Mouse (Mus musculus): ENCODE data around the gene Ankle2.

The Ankle2 gene

DNA sequence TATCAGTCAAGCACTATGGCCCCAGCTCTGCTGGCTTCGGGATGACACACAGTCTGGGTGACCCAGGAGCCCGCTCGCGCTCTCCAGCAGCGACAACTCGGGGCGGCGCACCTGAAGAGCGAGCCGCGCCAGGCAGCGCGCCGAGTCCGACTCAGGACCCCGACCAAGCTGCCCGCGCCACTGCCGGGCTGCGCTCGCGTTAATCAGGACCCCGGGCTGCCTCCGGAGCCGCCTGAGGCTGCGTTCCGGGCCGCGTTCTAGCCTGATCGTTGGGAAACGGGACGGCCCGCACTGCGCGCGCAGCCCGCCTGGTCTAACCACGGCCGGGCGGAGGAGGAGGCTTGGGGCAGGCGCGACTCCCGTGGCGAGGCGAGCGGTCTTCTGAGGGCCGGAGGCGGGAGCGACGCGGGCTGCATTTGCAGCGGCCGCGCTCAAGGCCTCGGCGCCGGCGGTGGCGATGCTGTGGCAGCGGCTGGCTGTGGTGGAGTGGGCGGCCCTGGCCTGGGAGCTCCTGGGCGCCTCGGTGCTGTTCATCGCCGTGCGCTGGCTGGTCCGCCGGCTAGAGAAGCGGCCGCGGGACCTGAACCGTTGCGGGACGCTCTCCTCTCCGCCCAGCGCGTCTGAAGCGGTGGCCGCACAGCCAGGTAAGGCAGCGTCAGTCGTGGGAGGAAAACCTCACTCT lies at the start of gene Ankle2:
Gene Ankle2, plus strand, starts transcription at position 225 of the 682 bp plus-strand sequence.
- ATAC-seq (ENCODE audit: low TSS enrichment), result peak; percentile 97

DNA sequence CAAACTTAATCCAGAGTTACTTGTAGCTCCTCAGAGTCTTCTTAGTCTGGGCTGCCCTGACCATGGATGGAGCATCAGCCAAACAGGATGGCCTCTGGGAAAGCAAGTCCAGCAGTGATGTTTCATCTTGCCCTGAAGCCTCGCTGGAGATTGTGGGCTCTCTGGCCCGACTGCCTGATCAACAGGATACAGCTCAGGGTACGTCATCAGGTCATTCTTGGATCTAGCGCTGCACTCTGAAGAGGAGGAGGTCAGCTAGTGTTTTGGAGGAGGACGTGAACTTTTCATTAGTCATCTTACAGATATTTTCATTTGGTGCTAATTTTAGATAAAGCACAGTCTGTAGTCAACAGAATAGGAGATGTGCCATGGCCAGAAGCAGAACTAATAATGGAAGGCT lies 49.1 kb upstream of the Ankle2 start:
- ATAC-seq (ENCODE audit: low TSS enrichment), result no peak

DNA sequence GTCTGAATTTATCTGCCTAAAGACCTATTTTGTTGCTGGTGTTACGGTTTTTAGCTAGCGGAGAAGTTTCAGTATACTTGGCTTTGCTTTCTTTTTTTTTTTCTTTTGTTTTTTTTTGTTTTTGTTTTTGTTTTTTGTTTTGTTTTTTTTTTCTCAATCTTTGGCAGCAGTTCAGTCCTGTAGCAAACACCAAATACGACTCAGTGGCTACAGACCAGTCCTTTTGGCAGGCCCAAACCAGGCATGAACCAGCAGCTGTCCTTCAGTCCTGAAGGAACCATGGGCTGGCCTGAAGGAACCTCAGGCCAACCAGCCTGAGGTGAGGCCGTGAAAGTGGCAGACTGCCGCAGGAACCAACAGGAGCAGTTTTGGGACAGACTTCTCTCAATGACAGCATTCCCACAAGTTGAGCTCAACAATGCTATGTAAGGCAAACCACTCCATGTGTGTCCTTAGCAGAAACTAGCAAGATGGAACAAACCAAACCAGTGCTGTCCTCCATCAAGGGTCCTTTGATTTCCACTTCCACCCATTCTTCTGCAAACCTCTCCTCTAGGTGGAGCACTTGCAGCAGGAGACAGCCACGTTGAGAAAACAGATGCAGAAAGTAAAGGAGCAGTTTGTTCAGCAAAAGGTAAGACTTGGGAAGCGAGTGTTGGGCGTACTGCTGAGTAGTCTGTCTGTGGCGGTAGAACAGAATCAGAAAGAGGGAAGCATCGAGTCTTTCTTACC lies 27.5 kb upstream of the Ankle2 start:
- ATAC-seq (ENCODE audit: low TSS enrichment), result no peak; the same call in 1 of the 2 replicates

DNA sequence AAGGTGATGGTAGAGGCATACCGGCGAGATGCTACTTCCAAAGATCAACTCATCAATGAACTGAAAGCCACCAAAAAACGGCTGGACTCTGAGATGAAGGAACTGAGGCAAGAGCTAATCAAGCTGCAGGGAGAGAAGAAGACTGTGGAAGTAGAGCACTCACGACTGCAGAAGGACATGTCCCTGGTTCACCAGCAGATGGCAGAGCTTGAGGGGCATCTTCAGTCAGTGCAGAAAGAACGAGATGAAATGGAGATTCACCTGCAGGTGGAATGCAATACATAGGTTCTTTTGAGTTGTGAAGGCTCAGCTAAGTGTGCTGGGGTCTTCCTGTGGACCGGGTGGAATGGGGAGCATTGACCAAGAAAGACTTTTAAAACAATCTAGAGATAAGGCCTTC lies 26.0 kb upstream of the Ankle2 start:
- ATAC-seq (ENCODE audit: low TSS enrichment), result no peak

DNA sequence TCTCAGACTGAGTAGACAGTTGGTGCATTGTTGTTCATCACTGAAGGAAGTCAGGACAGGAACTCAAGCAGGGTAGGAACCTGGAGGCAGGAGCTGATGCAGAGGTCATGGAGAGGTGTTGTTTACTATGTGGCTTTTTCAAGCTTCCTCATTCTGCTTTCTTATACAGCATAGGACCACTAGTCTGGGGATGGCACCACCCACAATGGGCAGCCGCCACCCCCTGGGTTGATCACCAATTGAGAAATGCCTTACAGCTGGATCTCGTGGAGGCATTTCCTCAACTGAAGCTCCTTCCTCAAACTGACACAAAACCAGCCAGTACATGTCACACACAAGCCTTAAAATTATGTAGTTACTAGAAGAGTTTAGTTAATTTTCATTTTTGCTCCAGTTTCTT lies 19.5 kb upstream of the Ankle2 start:
- no peak for ATAC-seq (ENCODE audit: low TSS enrichment)

DNA sequence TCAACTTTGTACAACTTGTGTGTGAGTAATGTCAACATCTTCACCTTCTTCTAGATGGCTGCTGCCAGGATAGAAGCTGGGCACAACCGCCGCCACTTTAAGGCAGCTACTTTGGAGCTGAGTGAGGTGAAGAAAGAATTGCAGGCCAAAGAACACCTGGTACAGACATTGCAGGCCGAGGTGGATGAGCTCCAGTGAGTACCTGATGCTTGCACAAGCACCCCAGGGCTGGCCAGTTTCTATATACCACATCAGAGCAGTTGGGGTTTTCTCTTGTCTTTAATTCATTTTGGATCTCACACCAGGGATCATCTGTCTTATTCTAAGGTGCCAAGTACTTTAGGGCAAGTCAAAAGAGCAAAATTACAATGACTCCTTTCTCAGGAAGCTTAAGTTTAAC lies 14.0 kb upstream of the Ankle2 start:
- no peak for ATAC-seq (ENCODE audit: low TSS enrichment)

DNA sequence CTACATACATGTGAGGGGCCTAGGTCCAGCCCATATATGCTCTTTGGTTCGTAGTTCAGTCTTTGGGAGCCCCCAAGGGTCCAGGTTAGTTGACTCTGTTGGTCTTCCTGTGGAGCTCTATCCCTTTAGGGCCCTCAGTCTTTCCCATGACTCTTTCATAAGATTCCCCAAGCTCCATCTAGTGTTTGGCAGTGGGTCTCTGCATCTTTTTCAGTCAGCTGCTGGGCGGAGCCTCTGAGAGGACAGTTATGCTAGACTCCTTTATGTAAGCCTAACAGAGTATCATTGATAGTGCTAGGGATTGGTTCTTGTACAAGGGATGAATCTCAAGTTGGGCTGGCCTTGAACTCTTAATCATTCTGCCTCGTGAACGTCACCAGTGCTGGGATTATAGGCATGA lies 10.5 kb upstream of the Ankle2 start:
- ATAC-seq (ENCODE audit: low TSS enrichment), result no peak

DNA sequence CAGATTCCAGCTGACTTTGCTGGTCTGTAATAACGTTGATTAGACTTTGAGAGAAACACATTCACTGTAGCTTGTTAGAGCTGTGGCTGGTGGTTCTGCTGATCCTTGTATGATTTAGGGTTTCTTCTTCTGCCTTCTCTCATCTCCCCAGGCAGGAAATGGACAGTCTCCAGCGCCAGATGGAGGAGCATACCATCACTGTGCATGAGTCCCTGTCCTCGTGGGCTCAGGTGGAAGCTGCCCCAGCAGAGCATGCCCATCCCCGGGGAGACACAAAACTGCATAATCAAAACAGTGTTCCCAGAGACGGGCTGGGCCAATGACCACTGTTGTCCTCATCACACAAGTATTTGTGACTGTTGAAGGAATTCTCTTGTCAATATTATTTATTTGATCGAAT lies 8.0 kb upstream of the Ankle2 start:
- ATAC-seq (ENCODE audit: low TSS enrichment), result no peak

DNA sequence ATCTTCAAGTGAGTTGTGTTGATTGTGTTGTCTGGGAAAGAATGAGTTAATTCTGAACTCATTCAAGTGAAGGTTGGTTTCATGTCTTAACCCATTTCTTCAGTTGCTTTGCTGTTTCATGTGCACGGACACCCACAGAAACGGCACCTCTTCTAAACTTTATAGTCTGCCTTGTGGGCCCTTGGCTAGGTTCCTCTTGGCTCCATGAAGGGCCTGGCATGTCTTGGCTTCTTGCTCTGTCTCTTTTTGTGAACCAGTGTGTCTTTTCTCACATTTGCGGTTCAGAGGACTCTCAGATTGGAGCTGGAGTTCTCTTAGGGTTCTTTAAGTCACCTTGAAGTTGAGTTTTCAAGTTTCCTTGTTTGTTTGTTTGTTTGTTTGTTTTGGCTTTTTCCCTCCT lies 5.7 kb upstream of the Ankle2 start:
- no peak for ATAC-seq (ENCODE audit: low TSS enrichment)

DNA sequence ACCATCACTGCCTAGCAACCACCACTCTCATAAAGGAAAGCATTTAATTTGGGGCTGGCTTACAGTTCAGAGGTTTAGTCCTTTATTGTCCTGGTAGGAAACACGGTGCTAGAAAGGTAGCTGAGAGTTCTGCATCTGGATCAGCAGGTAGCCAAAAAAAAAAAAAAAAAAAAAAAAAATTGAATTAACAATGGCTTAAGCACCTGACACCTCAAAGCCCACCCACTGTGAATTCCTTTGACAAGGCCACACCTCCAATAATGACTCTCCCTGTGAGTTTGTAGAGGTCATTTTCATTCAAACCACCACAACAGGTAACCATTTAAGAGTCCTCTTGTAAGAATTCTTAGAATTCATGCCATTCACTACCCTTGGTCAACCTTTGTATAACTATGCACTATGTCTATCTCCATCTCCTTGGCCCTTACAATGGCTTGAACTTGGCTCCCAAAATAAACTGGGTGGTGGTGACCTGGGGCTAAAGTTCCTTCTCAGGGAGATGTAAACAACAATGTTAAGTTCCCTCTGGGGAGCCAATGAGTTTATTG lies 3.4 kb upstream of the Ankle2 start:
- ATAC-seq (ENCODE audit: low TSS enrichment), result no peak

DNA sequence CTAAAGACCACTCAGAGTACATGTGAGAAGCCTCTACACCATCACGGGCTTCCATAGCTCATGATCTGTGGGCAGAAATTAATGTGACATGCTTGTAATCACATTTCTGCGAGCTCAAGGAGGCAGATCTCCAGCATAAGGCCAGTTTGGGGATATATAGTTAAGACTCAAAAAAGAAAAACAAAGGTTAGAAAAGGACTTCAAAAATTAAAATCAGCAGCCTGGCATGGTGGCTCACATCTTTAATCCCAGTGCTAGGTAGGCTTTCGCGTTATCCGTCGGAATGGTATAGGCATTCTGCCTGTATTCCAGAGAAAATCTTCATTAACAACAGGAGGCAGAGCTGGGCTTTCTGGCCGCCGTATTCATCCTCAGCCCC lies 414 bp upstream of the Ankle2 start:
- ATAC-seq (ENCODE audit: low TSS enrichment), result no peak; the same call in 1 of the 2 replicates

DNA sequence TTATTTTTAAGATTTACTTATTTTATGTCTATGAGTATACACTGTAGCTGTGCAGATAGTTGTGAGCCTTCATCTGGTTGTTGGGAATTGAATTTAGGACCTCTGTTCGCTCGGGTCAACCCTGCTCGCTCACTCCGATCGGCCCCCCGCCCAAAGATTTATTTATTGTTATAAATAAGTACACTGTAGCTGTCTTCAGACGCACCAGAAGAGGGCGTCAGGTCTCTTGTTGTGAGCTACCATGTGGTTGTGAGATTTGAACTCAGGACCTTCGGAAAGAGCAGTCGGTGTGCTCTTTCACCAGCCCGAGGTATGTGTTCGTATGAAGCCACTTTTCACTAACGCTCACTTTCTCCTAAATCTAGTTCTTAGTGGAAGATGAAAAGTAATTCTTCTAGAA lies 834 bp downstream of the Ankle2 start:
- ATAC-seq (ENCODE audit: low TSS enrichment), result no peak

DNA sequence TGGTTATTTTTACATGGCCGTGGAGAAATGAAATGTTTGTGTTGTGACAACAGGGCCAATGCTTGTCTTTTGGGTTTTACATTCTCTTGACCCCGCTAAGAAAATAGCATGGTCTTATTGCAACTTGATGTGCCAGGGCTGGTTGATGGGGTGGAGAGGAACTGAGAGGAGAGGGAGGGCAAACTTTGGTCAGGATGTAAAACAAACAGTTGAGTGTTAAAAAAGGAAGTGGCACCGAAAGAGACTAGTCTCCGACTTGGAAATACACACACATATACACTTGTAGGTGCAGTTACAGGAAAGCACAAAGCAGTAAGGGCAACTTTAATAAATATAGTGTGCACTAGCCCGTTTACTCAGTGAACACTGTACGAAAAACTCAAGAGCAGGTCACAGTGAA lies 1.5 kb downstream of the Ankle2 start:
- no peak for ATAC-seq (ENCODE audit: low TSS enrichment)

DNA sequence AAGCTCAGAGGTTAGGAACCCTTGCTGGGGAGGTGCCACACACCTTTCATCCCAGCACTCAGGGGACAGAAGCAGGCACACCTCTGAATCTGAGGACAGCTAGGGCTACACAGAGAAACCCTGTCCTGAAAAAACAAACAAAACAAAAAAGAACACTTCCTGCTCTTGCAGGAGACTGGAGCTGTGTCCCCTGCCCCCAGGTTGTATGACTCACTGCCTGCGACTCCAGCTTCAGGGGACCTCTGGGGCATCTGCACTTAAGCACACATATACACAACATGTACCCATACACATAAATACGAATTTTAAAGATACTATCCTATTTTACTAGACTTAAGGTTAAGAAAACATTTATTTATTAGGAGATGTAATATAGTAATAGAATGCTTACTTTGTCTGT lies 13.3 kb downstream of the Ankle2 start:
- ATAC-seq (ENCODE audit: low TSS enrichment), result no peak

DNA sequence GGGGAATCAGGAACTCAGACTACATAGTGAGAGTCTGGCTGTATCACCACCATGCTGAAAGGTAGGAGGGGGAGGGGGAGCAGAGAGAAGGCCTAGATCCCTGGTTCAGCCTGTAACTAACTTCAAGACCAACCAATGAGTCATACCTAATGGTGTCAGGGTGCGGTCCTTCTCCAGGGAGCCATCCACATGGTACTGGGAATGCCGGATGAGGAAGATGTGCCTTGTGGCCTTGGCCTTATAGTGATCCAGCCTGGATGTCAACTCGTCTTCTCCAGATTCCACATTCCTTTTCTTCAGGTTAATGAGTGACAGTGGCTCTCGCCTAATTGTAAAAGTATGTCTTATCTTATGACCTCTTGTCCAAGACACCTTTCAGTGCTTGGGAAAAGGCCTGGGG lies 36.1 kb downstream of the Ankle2 start:
- no peak for ATAC-seq (ENCODE audit: low TSS enrichment)

DNA sequence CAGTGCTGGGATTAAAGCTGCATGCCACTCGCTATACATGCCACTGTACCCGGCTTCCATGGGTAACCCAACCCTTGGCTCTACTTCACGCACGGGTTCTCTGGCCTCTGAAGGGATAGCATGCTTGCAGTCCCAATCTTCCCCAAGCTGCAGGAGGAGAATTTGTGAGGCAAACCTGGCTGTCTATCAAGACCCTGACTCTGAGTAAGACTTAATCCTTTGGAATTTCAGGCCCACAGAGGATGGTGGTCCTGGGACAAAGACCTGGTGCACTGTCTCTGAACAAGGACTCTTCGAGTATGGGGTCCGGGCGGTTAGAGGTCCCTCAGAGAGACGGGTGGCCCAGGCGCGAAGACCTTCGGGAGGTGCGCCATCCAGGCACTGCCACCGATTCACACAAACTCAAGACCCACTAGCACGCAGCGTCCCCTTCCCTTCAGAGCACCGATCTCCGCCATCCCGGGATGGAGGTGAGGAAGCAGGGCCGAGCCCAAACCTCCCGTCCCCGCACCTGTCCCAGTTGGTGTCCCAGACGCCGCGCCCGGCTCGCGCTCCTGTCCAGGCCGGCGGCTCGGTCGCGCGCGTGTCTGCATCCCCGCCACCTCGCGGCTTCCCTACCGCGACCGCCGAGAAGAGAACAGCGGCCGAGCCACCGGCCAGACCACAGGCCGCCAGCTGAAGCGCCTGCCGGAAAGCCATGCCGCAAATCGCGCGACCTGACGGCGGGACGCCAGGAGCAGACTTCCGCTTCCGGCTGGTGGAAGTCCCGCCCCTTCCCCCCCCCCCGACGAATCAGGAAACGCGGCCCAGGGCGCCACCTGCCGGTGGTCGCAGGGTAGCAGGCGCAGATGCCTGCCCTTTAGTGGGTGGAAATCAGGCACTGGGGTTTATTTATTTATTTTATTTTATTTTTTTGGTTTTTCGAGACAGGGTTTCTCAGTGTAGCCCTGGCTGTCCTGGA lies 38.6 kb downstream of the Ankle2 start, which contains the start of gene Pgam5:
Gene Pgam5, minus strand, starts transcription at position 773 of the 961 bp plus-strand sequence.
- peak; percentile 92 for ATAC-seq (ENCODE audit: low TSS enrichment)

DNA sequence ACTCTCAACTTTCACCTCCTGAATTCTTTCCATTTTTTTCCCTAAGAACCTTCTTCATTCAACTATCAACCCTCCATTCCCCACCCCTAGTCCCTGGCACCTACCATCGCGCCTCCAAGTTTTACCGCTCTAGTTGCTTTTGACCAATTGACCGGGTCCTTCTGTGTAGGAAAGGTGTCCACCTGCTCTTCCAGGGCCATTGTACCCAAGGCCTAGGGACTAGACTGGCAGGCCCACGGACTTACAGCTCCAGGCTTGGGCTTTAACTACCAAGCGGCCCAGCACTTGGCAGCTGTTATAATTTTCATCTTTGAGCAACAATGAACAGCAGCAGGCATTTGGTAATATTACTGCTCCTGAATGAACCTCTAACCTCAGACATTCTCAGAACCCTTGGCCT lies 39.4 kb downstream of the Ankle2 start:
- no peak for ATAC-seq (ENCODE audit: low TSS enrichment)

DNA sequence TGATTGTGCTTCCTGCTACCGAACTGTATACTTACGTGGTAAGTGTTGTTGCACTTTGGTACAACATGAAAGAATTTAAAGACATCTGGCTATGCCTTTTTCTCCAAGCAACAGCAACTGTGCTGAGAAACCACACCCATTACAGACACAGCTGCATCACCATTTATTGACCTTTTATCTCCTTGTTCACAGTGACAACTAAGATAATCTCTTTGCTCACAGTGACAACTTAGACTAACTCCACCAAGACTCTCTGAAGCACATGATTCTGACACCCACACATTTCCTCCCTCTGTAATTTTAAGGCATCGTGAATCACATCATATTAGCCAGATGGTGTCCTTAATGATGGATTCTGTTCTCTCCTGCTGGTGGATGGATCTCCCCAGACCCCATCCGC lies 43.3 kb downstream of the Ankle2 start:
- ATAC-seq (ENCODE audit: low TSS enrichment), result no peak

DNA sequence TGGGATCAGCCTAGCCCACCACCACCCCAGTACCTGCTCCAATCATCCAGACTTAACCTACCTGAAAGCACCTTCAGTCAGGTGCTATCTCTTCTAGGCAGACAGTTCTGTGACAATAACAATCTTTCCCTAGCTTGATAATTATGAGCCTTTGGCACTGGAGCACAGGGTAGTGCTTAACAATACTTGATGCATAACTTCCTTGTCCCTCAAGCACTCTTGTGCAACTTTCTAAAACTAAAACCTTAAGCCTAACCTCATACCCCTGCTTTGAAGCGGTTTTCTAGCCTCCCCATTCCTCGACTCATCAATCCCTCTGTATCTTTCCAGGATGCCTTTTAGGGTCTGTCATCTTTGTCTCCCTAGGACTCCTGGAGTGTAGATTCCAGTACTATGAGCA lies 44.0 kb downstream of the Ankle2 start:
- ATAC-seq (ENCODE audit: low TSS enrichment), result no peak

DNA sequence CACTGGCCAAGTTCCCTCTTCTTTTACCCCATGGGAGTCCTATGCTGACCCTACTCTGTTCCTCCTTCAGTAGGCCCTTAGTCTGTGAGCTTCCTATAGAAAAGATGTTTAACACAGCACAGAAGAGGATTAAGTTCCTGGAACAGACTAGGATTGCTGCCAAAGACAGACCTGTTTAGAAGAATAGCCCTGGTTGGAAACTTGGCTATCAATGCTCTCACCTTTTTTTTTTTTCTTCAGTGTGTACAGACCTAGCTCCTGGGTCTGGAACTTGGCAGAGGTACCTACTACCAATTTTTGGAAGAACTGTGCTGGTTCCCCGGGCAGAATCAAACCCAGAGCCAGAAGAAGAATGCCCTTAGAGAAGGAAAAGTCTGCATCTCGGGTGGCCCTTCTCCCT lies 45.6 kb downstream of the Ankle2 start:
- ATAC-seq (ENCODE audit: low TSS enrichment), result no peak

DNA sequence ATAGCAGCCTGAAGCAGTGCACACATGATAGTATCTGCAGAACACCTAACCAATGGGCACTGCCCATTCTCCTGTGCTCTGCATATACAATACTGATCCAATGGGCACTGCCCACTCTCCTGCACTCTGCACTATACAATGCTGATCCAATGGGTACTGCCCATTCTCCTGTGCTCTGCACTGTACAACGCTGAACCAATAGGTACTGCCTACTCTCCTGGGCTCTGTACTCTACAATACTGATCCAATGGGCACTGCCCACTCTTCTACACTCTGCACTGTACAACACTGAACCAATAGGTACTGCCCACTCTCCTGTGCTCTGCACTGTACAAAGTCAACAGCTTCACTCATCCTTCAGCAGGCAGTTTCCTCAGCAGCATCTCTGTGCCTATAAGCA lies 46.1 kb downstream of the Ankle2 start:
- ATAC-seq (ENCODE audit: low TSS enrichment), result no peak

DNA sequence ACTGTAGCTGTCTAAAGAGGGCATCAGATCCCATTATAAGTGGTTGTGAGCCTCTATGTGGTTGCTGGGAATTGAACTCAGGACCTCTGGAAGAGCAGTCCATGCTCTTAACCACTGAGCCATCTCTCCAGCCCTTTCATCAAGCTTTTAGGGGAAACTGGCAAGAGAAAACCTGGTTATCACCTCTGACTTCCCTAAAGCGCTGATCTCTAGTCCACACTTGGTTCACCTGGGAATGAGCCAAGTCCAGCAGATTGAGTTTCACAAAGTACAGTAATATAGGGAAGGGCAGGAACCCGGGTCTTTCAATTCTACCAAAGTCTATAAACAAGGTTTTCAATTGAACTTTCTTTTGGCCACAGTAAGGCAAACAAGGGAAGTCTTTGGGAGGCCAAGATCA lies 51.2 kb downstream of the Ankle2 start:
- no peak for ATAC-seq (ENCODE audit: low TSS enrichment)

Measured in frontal cortex, adult (tissue).